Mouse (Mus musculus): ENCODE measurements at regions not wholly inside any gene's neighbourhood (a gene's known extent, or its start where the extent isn't known, plus 50 kb on each side); places are given as distances from the start of the nearest gene placed in this dataset.

DNA sequence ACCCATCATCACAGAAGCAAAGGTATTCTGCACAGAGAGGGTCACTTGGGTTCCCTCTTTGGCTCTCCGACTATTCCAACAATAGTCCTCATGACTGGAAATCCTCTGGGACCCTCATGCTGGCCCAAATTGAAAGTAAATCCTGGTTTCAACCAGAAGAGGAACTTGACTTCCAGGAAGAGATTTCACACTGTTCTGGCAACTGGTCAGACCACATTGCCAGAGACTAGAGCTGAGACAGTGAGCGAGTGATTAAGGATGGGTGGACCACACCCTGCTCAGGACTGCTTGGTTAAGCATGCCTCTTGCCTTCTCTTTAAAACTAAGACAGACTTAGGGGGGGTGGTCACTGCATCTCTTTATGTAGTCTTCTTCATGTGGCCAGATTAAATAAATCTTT, 158.3 kb downstream of the Gm5426 start:
- 79% methylated on average over 2 of the region's 2 CpGs for WGBS
- Histone ChIP-seq H3K4me2 (replicated peaks; ENCODE audit: low read depth, low read length) (no peak overlapping the region), H3K36me3 (ENCODE audit: insufficient read depth, low read length) (no peaks in the 10 kb centered on the region), H3K4me1 (ENCODE audit: insufficient read depth, low read length) (0 out of 2 replicates have a peak, but pooled peaks cover 3% of the 10 kb centered on the region), H3K4me3 (ENCODE audit: low read length) (no peak overlapping the region), H3K9me3 (ENCODE audit: low read length) (no peaks in the 10 kb centered on the region), H3K9ac (replicated peaks; ENCODE audit: low read length) (no peak overlapping the region), H3K27ac (ENCODE audit: low read length) (no peak overlapping the region), H3K27me3 (ENCODE audit: insufficient read depth, low read length) (no peaks in the 10 kb centered on the region)
- no peak for ATAC-seq (ENCODE audit: low FRiP score, low TSS enrichment)

DNA sequence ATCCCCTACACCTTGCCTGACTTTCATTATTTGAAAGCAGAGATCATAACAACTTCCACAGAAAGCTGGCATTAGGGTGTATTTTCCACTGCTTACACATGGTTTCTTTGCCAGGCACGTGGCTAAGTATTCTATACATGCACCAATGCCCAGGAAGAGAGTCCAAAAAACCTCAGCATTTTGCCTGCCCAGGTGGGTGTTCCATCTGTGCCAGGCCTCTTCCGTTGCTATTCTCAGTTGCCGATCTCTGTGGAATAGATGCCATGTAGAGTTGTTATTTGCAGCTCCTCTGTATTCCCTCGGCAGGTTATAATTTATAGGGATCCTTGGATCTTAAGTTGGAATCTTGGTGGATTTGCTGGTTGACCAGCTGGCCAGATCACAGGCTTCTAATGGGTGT, 161.3 kb downstream of the Gm5426 start:
- 0 out of 2 replicates have a peak, but pooled peaks cover 3% of the 10 kb centered on the region for H3K4me1 ChIP-seq (ENCODE audit: insufficient read depth, low read length)
- no peak overlapping the region for H3K4me2 ChIP-seq (replicated peaks; ENCODE audit: low read depth, low read length)
- H3K4me3 ChIP-seq (ENCODE audit: low read length), result no peak overlapping the region
- H3K27ac ChIP-seq (ENCODE audit: low read length), result no peak overlapping the region
- ATAC-seq (ENCODE audit: low FRiP score, low TSS enrichment), result no peak
- H3K27me3 ChIP-seq (ENCODE audit: insufficient read depth, low read length), result no peaks in the 10 kb centered on the region
- WGBS, result 84% methylated on average over 4 of the region's 4 CpGs
- no peaks in the 10 kb centered on the region for H3K9me3 ChIP-seq (ENCODE audit: low read length)
- H3K9ac ChIP-seq (replicated peaks; ENCODE audit: low read length), result no peak overlapping the region
- no peaks in the 10 kb centered on the region for H3K36me3 ChIP-seq (ENCODE audit: insufficient read depth, low read length)

DNA sequence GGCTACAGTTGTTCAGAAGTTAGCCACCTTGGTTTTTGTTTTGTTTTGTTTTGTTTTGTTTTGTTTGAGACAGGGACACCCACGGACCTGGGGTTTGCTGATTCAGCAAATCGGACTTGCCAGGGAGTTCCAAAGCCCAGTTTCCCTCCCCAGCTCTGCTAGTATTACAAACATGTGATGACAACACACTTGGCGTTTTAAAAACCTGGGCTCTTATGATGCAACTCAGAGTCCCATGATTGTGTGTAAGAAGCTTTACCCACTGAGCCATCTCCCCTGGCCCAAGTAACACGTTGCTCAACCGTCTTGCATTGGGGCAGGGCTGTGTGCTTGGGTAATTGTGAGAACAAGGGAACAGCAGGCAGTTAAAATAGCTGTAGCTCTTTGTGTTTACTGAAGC, 162.2 kb downstream of the Gm5426 start:
- Histone ChIP-seq H3K27ac (ENCODE audit: low read length) (no peak overlapping the region), H3K9ac (replicated peaks; ENCODE audit: low read length) (no peak overlapping the region), H3K4me3 (ENCODE audit: low read length) (no peak overlapping the region), H3K4me2 (replicated peaks; ENCODE audit: low read depth, low read length) (no peak overlapping the region), H3K4me1 (ENCODE audit: insufficient read depth, low read length) (0 out of 2 replicates have a peak, but pooled peaks cover 3% of the 10 kb centered on the region), H3K27me3 (ENCODE audit: insufficient read depth, low read length) (no peaks in the 10 kb centered on the region), H3K9me3 (ENCODE audit: low read length) (no peaks in the 10 kb centered on the region), H3K36me3 (ENCODE audit: insufficient read depth, low read length) (no peaks in the 10 kb centered on the region)
- no peak for ATAC-seq (ENCODE audit: low FRiP score, low TSS enrichment)
- 78% methylated on average over 5 of the region's 5 CpGs for WGBS

DNA sequence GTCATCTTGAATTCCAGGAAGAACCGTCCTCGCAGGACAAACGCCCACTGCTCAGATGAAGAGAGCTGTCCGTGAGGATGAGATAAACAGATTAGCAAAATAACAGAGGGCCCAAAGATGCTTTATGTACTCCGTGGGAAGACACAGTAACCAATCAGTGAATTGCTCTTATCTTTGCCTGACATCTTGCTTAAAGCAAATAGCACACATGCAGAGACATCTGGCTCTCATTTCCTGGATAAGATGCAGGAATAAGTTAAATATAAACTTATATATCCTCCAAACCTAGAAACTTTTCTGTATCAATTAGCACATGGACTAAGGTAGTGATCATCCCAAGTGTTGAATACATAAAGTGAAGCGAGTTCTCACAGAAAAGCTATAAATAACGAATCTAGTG, 169.3 kb downstream of the Gm5426 start:
- WGBS, result 69% methylated on average over 7 of the region's 7 CpGs
- Histone ChIP-seq H3K9me3 (ENCODE audit: low read length) (no peaks in the 10 kb centered on the region), H3K4me2 (replicated peaks; ENCODE audit: low read depth, low read length) (no peak overlapping the region), H3K36me3 (ENCODE audit: insufficient read depth, low read length) (no peaks in the 10 kb centered on the region), H3K9ac (replicated peaks; ENCODE audit: low read length) (no peak overlapping the region), H3K4me3 (ENCODE audit: low read length) (no peak overlapping the region), H3K4me1 (ENCODE audit: insufficient read depth, low read length) (peaks cover 6% of the 10 kb centered on the region; the same call in 1 of the 2 replicates), H3K27ac (ENCODE audit: low read length) (no peak overlapping the region), H3K27me3 (ENCODE audit: insufficient read depth, low read length) (no peaks in the 10 kb centered on the region)
- no peak for ATAC-seq (ENCODE audit: low FRiP score, low TSS enrichment)

DNA sequence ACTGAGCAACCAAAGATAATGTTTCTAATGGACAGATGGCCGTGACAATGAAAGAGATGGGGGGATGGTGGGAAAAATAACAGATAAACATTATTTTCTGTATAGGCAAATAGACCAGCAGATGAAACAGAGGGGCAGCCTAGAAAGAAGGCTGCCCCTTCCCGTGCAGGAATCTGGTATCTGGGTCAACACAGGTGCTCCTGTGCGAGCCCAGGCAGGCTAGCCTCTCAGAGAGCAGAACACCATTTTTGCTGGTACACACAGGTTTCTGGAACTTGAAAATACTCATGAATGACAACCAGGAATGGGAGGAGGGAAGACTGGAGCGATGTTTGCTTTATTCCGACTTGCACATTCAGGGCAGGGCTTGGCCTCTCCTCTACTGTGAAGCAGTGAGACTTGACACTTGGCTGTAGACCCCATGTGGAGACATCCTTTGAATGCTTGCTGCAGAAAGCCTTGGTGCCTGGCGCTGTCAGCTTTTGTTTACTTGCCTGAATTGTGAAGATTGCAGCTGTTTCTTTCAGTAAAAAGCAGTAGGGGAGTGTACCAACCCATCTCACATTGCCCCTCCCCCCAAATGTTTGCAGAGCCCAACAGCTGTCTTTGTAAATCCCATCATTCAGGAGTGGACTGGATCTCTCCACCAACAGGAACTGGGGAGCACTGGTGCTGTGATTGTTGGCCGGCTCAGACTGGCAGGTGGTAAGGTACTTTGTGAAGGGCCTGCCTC, 172.5 kb downstream of the Gm5426 start:
- WGBS, result 21% methylated on average over 7 of the region's 7 CpGs
- Histone ChIP-seq H3K9me3 (ENCODE audit: low read length) (peaks cover 12% of the 10 kb centered on the region), H3K27ac (ENCODE audit: low read length) (no peak overlapping the region), H3K4me1 (ENCODE audit: insufficient read depth, low read length) (peaks cover 6% of the 10 kb centered on the region; the same call in 1 of the 2 replicates), H3K27me3 (ENCODE audit: insufficient read depth, low read length) (no peaks in the 10 kb centered on the region), H3K9ac (replicated peaks; ENCODE audit: low read length) (no peak overlapping the region), H3K4me3 (ENCODE audit: low read length) (no peak overlapping the region), H3K4me2 (replicated peaks; ENCODE audit: low read depth, low read length) (no peak overlapping the region), H3K36me3 (ENCODE audit: insufficient read depth, low read length) (no peaks in the 10 kb centered on the region)
- peak; percentile 77 for ATAC-seq (ENCODE audit: low FRiP score, low TSS enrichment)

DNA sequence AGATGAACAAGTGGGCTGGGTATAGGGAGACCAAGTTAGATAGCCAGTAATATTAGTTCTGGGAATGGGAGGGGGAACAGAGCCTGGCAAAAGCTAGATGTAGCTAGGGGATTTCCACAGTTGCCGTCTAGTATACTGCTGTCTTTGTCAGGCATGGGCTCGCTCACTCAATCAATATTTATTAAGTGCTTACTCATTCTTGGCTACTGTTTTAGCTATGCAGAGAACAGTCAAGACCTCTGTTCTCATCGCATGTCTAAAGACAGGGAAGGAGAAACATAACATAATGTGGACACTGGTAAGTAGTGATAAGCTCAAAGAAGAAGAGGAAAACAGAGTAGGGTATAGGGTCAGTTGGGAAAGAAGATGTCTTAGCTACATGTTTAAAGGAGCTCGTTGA, 173.4 kb downstream of the Gm5426 start:
- Histone ChIP-seq H3K9me3 (ENCODE audit: low read length) (peaks cover 12% of the 10 kb centered on the region), H3K36me3 (ENCODE audit: insufficient read depth, low read length) (no peaks in the 10 kb centered on the region), H3K9ac (replicated peaks; ENCODE audit: low read length) (no peak overlapping the region), H3K4me2 (replicated peaks; ENCODE audit: low read depth, low read length) (no peak overlapping the region), H3K4me1 (ENCODE audit: insufficient read depth, low read length) (peaks cover 6% of the 10 kb centered on the region; the same call in 1 of the 2 replicates), H3K27ac (ENCODE audit: low read length) (no peak overlapping the region), H3K27me3 (ENCODE audit: insufficient read depth, low read length) (no peaks in the 10 kb centered on the region), H3K4me3 (ENCODE audit: low read length) (no peak overlapping the region)
- WGBS, result 80% methylated on average over 4 of the region's 4 CpGs
- ATAC-seq (ENCODE audit: low FRiP score, low TSS enrichment), result no peak

DNA sequence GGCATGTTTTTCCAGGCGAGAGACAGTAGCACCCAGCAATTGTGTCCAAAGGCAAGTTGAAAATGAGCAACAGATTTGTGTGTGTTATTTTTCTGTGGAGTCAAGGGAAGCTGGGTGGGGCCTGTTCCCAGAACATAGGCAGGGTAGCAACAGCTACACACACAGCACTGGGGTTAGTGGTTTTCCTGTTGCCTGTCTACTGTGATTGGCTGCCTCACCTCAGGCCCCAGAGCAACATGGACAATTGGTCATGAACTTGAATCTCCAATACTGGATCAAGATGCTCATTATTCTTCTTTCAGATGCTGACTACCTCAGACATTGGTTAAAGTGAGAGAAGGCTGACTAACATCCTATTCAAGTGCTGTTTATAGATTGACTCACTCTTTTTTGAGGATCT, 188.9 kb downstream of the Gm5426 start:
- no peaks in the 10 kb centered on the region for H3K9me3 ChIP-seq (ENCODE audit: low read length)
- no peak overlapping the region for H3K4me3 ChIP-seq (ENCODE audit: low read length)
- H3K27ac ChIP-seq (ENCODE audit: low read length), result no peak overlapping the region
- no peak overlapping the region for H3K9ac ChIP-seq (replicated peaks; ENCODE audit: low read length)
- no peaks in the 10 kb centered on the region for H3K36me3 ChIP-seq (ENCODE audit: insufficient read depth, low read length)
- H3K4me2 ChIP-seq (replicated peaks; ENCODE audit: low read depth, low read length), result no peak overlapping the region
- no peaks in the 10 kb centered on the region for H3K27me3 ChIP-seq (ENCODE audit: insufficient read depth, low read length)
- H3K4me1 ChIP-seq (ENCODE audit: insufficient read depth, low read length), result peaks cover 13% of the 10 kb centered on the region; the same call in 1 of the 2 replicates
- no peak for ATAC-seq (ENCODE audit: low FRiP score, low TSS enrichment)
- 88% methylated on average over 1 of the region's 1 CpGs for WGBS

DNA sequence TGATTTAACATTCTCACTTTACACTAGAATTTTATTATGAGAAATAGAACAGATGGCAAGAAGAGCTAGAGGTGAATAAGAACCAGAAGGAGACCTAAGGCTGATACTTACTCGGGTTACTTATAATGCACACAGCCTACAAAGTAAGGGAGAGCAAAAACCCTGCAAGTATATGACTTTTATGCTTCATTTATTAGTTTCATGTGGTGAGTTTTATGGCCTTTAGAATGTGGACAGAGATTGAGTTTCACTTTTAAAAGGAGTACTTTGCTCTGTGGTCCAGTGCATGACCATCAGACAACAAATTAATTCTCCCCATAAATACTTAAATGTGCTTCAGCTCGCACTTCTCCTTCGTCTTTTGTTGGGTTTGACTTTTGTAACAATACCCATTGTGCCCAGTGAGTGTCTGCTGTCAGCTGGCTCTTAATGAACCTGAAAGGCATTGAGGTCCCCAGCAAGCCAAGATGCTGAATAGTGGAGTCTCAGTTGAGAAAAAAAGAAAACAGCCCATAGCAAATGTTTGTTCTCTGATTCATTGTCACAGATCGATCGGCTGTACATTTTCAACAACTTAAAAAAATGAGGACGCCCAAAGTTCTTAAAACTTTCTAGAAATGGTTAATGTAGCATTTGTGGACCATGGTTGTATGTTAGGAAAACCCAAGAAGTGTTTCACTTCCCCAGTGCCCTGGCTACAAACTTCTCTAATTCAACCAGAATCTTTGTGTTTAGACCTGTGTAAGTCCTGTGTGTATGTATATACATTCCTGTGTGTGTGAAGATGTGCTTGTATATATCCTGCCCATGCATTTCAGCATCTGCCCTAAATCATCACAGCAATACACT, 194.5 kb downstream of the Gm5426 start:
- Histone ChIP-seq H3K4me2 (replicated peaks; ENCODE audit: low read depth, low read length) (no peak overlapping the region), H3K9ac (replicated peaks; ENCODE audit: low read length) (no peak overlapping the region), H3K9me3 (ENCODE audit: low read length) (no peaks in the 10 kb centered on the region), H3K27me3 (ENCODE audit: insufficient read depth, low read length) (no peaks in the 10 kb centered on the region), H3K4me1 (ENCODE audit: insufficient read depth, low read length) (peaks cover 12% of the 10 kb centered on the region; the same call in 1 of the 2 replicates), H3K27ac (ENCODE audit: low read length) (0 out of 2 replicates have a peak overlapping the region, but pooled peaks have one; percentile 25), H3K36me3 (ENCODE audit: insufficient read depth, low read length) (no peaks in the 10 kb centered on the region), H3K4me3 (ENCODE audit: low read length) (no peak overlapping the region)
- ATAC-seq (ENCODE audit: low FRiP score, low TSS enrichment), result peak; percentile 69
- WGBS, result 40% methylated on average over 6 of the region's 6 CpGs

DNA sequence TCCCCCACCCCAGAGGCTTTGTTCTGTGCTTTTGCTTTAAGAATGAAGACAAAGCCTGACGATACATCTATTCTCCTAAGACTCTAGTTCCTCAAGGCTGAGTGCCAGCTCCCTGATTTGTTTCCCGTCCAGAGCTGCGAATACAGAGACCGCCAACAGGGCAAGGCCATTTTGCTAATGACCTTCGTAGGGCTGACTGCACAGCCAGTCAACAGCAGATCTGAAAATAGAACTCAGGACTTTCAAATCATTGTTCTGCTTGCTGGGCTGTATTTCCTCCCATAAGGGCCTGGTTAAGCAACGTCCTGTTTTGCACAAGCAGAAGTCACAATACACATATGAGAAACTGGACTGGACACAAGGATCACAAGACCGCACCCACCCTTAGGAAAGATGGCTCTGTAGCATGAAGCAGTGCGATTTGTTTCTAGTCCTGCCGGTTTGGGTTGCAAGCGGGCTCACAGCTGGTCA, 196.4 kb downstream of the Gm5426 start:
- Histone ChIP-seq H3K4me3 (ENCODE audit: low read length) (no peak overlapping the region), H3K27me3 (ENCODE audit: insufficient read depth, low read length) (no peaks in the 10 kb centered on the region), H3K9me3 (ENCODE audit: low read length) (no peaks in the 10 kb centered on the region), H3K4me2 (replicated peaks; ENCODE audit: low read depth, low read length) (no peak overlapping the region), H3K27ac (ENCODE audit: low read length) (peak overlapping the region; percentile 36; the same call in 1 of the 2 replicates), H3K36me3 (ENCODE audit: insufficient read depth, low read length) (no peaks in the 10 kb centered on the region), H3K4me1 (ENCODE audit: insufficient read depth, low read length) (peaks cover 12% of the 10 kb centered on the region; the same call in 1 of the 2 replicates), H3K9ac (replicated peaks; ENCODE audit: low read length) (no peak overlapping the region)
- 71% methylated on average over 10 of the region's 10 CpGs for WGBS
- ATAC-seq (ENCODE audit: low FRiP score, low TSS enrichment), result peak; percentile 53; the same call in 1 of the 2 replicates
